Mouse (Mus musculus) lung, postnatal 0 days (tissue): Measurements from ENCODE around the gene Plekha5.

Source experiments
- CTCF ChIP-seq: IDR thresholded peaks from 2 replicates; pipeline ENCODE4 v1.5.1; 2016; ENCODE audit warnings: antibody characterized with exemption, mild to moderate bottlenecking
- EP300 ChIP-seq: IDR thresholded peaks from 2 replicates; pipeline ENCODE4 v1.6.1; 2016; ENCODE audit warnings: antibody characterized with exemption, mild to moderate bottlenecking, control low read depth

DNA sequence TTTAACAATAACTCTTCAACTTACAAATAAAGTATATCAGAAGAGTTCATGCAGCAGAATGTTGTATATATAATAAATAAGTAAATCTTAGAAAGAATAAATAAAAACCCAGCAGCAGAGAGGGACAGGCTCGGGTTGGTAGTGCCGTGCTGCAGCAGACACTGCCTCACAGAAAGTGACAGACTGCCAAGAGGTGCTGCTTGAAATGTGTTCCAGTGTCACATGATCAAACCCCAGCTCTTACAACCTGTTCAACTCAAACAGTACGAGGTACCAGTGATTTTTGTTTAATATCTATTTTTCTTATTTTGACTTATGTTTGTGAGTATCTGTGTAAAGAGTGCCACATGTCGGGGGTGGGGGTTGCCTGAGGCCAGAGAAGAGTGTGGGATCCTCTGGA is 75.1 kb downstream of the Plekha5 start:
- TF ChIP-seq CTCF: no peak
- no peak for TF ChIP-seq EP300
